Mouse (Mus musculus) stomach, postnatal 0 days (tissue): ENCODE results near the gene Fli1. TPM values are rescaled to one million over a fixed set of nuclear protein-coding genes. Genes with fewer than 3 reads are reported as not detected.

ENCODE experiments used
- ATAC-seq: fragments of 200-750 bp; cut with Nextera tagmentation; 2 replicates; pipeline ENCODE4 v1.8.0; 2017; ENCODE audit not compliant: low FRiP score, low TSS enrichment
- DNase-seq: peaks from one replicate; pipeline ENCODE4 v3.0.0-alpha.2; 2016; ENCODE audit warnings: low spot score
- H3K27ac ChIP-seq: fragments of 300-500 bp; sonication (generic); replicated peaks from 2 replicates; pipeline ENCODE4 v1.5.1; 2014; ENCODE audit warnings: mild to moderate bottlenecking, control low read depth
- H3K27me3 ChIP-seq: fragments of 300-500 bp; sonication (generic); 2 replicates; pipeline ENCODE4 v1.6.1; 2014; ENCODE audit warnings: low read length; ENCODE audit not compliant: control insufficient read depth, insufficient read depth
- H3K36me3 ChIP-seq: fragments of 300-500 bp; sonication (generic); 2 replicates; pipeline ENCODE4 v1.6.1; 2014; ENCODE audit warnings: low read length, mixed read lengths; ENCODE audit not compliant: control insufficient read depth, insufficient read depth
- H3K4me1 ChIP-seq: fragments of 300-500 bp; sonication (generic); replicated peaks from 2 replicates; pipeline ENCODE4 v1.6.1; 2014; ENCODE audit warnings: antibody characterized with exemption; ENCODE audit not compliant: control insufficient read depth, insufficient read depth
- H3K4me2 ChIP-seq: fragments of 300-500 bp; sonication (generic); replicated peaks from 2 replicates; pipeline ENCODE4 v1.6.1; 2014; ENCODE audit warnings: low read depth, mild to moderate bottlenecking, control low read depth, moderate library complexity
- H3K4me3 ChIP-seq: fragments of 300-500 bp; sonication (generic); 2 replicates; pipeline ENCODE4 v1.5.1; 2014; ENCODE audit warnings: low read depth, low read length, control low read depth
- H3K9ac ChIP-seq: fragments of 300-500 bp; sonication (generic); 2 replicates; pipeline ENCODE4 v1.6.1; 2014; ENCODE audit warnings: mild to moderate bottlenecking, low read length, control low read depth, mixed read lengths
- H3K9me3 ChIP-seq: fragments of 300-500 bp; sonication (generic); 2 replicates; pipeline ENCODE4 v1.6.1; 2016; ENCODE audit warnings: low read length; ENCODE audit not compliant: control insufficient read depth
- CTCF ChIP-seq: IDR thresholded peaks from 2 replicates; pipeline ENCODE4 v1.5.1; 2016; ENCODE audit warnings: antibody characterized with exemption, low read depth, mild to moderate bottlenecking, moderate library complexity
- EP300 ChIP-seq: optimal IDR thresholded peaks from 2 replicates; pipeline ENCODE3; 2016; ENCODE audit warnings: antibody characterized with exemption
- WGBS: fragments of 180-500 bp; shearing (Covaris S2); extraction: QIAGEN DNeasy Blood & Tissue Kit; methylation state at CpG from one replicate; pipeline ENCODE4 v1.1.7; 2014; 5-methylcytosine and 5-hydroxymethylcytosine counted together
- polyA plus RNA-seq: library from polyadenylated mRNA; unstranded; fragments of >200 nt; fragmentation: Nextera tagmentation; extraction: Ambion mirVana; gene quantifications from 2 replicates; pipeline ENCODE4 v1.2.1, GENCODE M21; 2015

The Fli1 gene
- polyA plus RNA-seq, 1 experiment from 2014 or later, result 4.9 TPM

GRCm38 (mm10) chr9:32409060-32409961 is 133.3 kb downstream of the Fli1 start:
- H3K9ac ChIP-seq, result peak overlapping the region; percentile 45; the same call in 1 of the 2 replicates
- no peak for ATAC-seq
- H3K4me3 ChIP-seq, result peak overlapping the region; percentile 43
- 8% methylated on average over 47 of the region's 47 CpGs for WGBS
- TF ChIP-seq EP300 (no peak), CTCF (no peak)
- peak overlapping the region; percentile 85 for H3K4me2 ChIP-seq
- peak; percentile 22 for DNase-seq
- H3K27ac ChIP-seq, result no peak overlapping the region
- H3K36me3 ChIP-seq, result no peaks in the 10 kb centered on the region
- H3K4me1 ChIP-seq, result no peaks in the 10 kb centered on the region
- H3K9me3 ChIP-seq, result no peaks in the 10 kb centered on the region
- H3K27me3 ChIP-seq, result no peaks in the 10 kb centered on the region

GRCm38 (mm10) chr9:32408730-32409059 is 134.0 kb downstream of the Fli1 start:
- peak overlapping the region; percentile 43; the same call in 1 of the 2 replicates for H3K4me3 ChIP-seq
- no peaks in the 10 kb centered on the region for H3K36me3 ChIP-seq
- H3K27me3 ChIP-seq, result no peaks in the 10 kb centered on the region
- DNase-seq, result no peak
- H3K4me2 ChIP-seq, result peak overlapping the region; percentile 85
- TF ChIP-seq CTCF (no peak), EP300 (no peak)
- WGBS, result 24% methylated on average over 8 of the region's 8 CpGs
- ATAC-seq, result no peak
- no peaks in the 10 kb centered on the region for H3K9me3 ChIP-seq
- no peak overlapping the region for H3K27ac ChIP-seq
- H3K9ac ChIP-seq, result peak overlapping the region; percentile 45; the same call in 1 of the 2 replicates
- no peaks in the 10 kb centered on the region for H3K4me1 ChIP-seq

- Histone ChIP-seq H3K27ac (no peak overlapping the region), H3K9ac (no peak overlapping the region), H3K4me3 (no peak overlapping the region), H3K27me3 (no peaks in the 10 kb centered on the region), H3K4me2 (no peak overlapping the region), H3K4me1 (no peaks in the 10 kb centered on the region), H3K36me3 (no peaks in the 10 kb centered on the region), H3K9me3 (no peaks in the 10 kb centered on the region)
- WGBS, result 40% methylated on average over 11 of the region's 11 CpGs
- DNase-seq (peak; percentile 42), ATAC-seq (no peak)
- peak; percentile 92 for TF ChIP-seq CTCF
- TF ChIP-seq EP300, result no peak
Measured at GRCm38 (mm10) chr9:32405191-32405925, 137.3 kb downstream of the Fli1 start.

GRCm38 (mm10) chr9:32400662-32401161 is 141.9 kb downstream of the Fli1 start:
- ATAC-seq, result no peak
- Histone ChIP-seq H3K9ac (no peak overlapping the region), H3K4me2 (no peak overlapping the region), H3K4me1 (no peaks in the 10 kb centered on the region), H3K27me3 (no peaks in the 10 kb centered on the region), H3K27ac (no peak overlapping the region), H3K9me3 (no peaks in the 10 kb centered on the region), H3K36me3 (no peaks in the 10 kb centered on the region), H3K4me3 (no peak overlapping the region)
- WGBS, result 20% methylated on average over 5 of the region's 5 CpGs
- no peak for DNase-seq
- TF ChIP-seq EP300, result no peak
- no peak for TF ChIP-seq CTCF

GRCm38 (mm10) chr9:32400212-32400611 is 142.4 kb downstream of the Fli1 start:
- ATAC-seq (no peak), DNase-seq (no peak)
- H3K9ac ChIP-seq, result no peak overlapping the region
- H3K4me2 ChIP-seq, result no peak overlapping the region
- TF ChIP-seq EP300 (no peak), CTCF (no peak)
- no peak overlapping the region for H3K4me3 ChIP-seq
- H3K4me1 ChIP-seq, result no peaks in the 10 kb centered on the region
- 31% methylated on average over 2 of the region's 2 CpGs for WGBS
- no peaks in the 10 kb centered on the region for H3K9me3 ChIP-seq
- no peaks in the 10 kb centered on the region for H3K27me3 ChIP-seq
- H3K36me3 ChIP-seq, result no peaks in the 10 kb centered on the region
- no peak overlapping the region for H3K27ac ChIP-seq

GRCm38 (mm10) chr9:32394761-32395161 is 147.9 kb downstream of the Fli1 start:
- ATAC-seq (no peak), DNase-seq (no peak)
- no peak overlapping the region for H3K4me3 ChIP-seq
- no peak for TF ChIP-seq CTCF
- TF ChIP-seq EP300, result no peak
- no peaks in the 10 kb centered on the region for H3K27me3 ChIP-seq
- H3K9ac ChIP-seq, result no peak overlapping the region
- H3K27ac ChIP-seq, result no peak overlapping the region
- no peaks in the 10 kb centered on the region for H3K36me3 ChIP-seq
- H3K4me2 ChIP-seq, result no peak overlapping the region
- 64% methylated on average over 4 of the region's 4 CpGs for WGBS
- H3K9me3 ChIP-seq, result no peaks in the 10 kb centered on the region
- H3K4me1 ChIP-seq, result no peaks in the 10 kb centered on the region
